Mouse (Mus musculus) intestine, embryonic 15.5 days (tissue): Measurements from ENCODE around the gene Lhx3. TPM values are rescaled to one million over a fixed set of nuclear protein-coding genes. Genes with fewer than 3 reads are reported as not detected.

ENCODE experiments used
- ATAC-seq: fragments of 200-750 bp; cut with Nextera tagmentation; 2 replicates; pipeline ENCODE4 v1.8.0; 2017; ENCODE audit warnings: moderate TSS enrichment, moderate library complexity
- H3K27ac ChIP-seq: fragments of 300-500 bp; sonication (generic); 2 replicates; pipeline ENCODE4 v1.5.1; 2015; ENCODE audit warnings: mild to moderate bottlenecking, inconsistent platforms
- H3K27me3 ChIP-seq: fragments of 300-500 bp; sonication (generic); replicated peaks from 2 replicates; pipeline ENCODE4 v1.6.1; 2015; ENCODE audit warnings: inconsistent platforms
- H3K36me3 ChIP-seq: fragments of 300-500 bp; sonication (generic); 2 replicates; pipeline ENCODE4 v1.6.1; 2015; ENCODE audit warnings: inconsistent platforms
- H3K4me1 ChIP-seq: fragments of 300-500 bp; sonication (generic); replicated peaks from 2 replicates; pipeline ENCODE4 v1.6.1; 2015; ENCODE audit warnings: inconsistent platforms
- H3K4me2 ChIP-seq: fragments of 300-500 bp; sonication (generic); replicated peaks from 2 replicates; pipeline ENCODE4 v1.6.1; 2015; ENCODE audit warnings: mild to moderate bottlenecking, inconsistent platforms
- H3K4me3 ChIP-seq: fragments of 300-500 bp; sonication (generic); replicated peaks from 2 replicates; pipeline ENCODE4 v1.5.1; 2015; ENCODE audit warnings: inconsistent platforms
- H3K9ac ChIP-seq: fragments of 300-500 bp; sonication (generic); 2 replicates; pipeline ENCODE4 v1.6.1; 2015; ENCODE audit warnings: inconsistent platforms
- H3K9me3 ChIP-seq: fragments of 300-500 bp; sonication (generic); 2 replicates; pipeline ENCODE4 v1.6.1; 2016; ENCODE audit warnings: inconsistent platforms
- WGBS: fragments of 180-500 bp; shearing (Covaris S2); methylation state at CpG from one replicate; pipeline ENCODE4 v1.1.7; 2015; 5-methylcytosine and 5-hydroxymethylcytosine counted together
- polyA plus RNA-seq: library from polyadenylated mRNA; unstranded; fragments of >200 nt; fragmentation: Nextera tagmentation; extraction: Ambion mirVana; gene quantifications from 2 replicates; pipeline ENCODE4 v1.2.1, GENCODE M21; 2015

The Lhx3 gene
- polyA plus RNA-seq, 1 experiment from 2014 or later, result not detected

DNA sequence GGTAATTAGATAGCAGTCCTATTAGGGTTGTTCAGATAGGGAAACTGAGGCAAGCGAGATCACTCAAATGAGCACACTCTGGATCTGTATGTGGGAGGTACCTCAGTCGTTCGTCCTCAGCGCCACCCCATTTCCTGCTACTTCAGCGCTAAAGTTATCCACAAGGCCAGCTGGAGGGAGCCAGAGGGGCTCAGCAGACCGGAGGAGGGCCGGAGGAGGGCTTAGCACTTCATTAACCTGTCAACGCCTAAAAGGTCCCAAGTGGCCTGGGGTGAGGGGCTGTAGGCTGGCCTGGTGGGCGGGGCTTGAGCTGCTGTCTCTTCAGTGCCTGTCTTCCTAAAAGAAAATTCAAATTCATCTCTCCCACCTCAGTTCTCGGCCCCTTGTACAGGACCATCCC lies 9.6 kb downstream of the Lhx3 start:
- Histone ChIP-seq H3K27me3 (peaks cover 90% of the 10 kb centered on the region), H3K4me1 (0 out of 2 replicates have a peak, but pooled peaks cover 10% of the 10 kb centered on the region), H3K36me3 (no peaks in the 10 kb centered on the region), H3K27ac (no peak overlapping the region), H3K9ac (no peak overlapping the region), H3K4me2 (peak overlapping the region; percentile 19; the same call in 1 of the 2 replicates), H3K9me3 (no peaks in the 10 kb centered on the region), H3K4me3 (no peak overlapping the region)
- no peak for ATAC-seq
- 1% methylated on average over 10 of the region's 10 CpGs for WGBS

DNA sequence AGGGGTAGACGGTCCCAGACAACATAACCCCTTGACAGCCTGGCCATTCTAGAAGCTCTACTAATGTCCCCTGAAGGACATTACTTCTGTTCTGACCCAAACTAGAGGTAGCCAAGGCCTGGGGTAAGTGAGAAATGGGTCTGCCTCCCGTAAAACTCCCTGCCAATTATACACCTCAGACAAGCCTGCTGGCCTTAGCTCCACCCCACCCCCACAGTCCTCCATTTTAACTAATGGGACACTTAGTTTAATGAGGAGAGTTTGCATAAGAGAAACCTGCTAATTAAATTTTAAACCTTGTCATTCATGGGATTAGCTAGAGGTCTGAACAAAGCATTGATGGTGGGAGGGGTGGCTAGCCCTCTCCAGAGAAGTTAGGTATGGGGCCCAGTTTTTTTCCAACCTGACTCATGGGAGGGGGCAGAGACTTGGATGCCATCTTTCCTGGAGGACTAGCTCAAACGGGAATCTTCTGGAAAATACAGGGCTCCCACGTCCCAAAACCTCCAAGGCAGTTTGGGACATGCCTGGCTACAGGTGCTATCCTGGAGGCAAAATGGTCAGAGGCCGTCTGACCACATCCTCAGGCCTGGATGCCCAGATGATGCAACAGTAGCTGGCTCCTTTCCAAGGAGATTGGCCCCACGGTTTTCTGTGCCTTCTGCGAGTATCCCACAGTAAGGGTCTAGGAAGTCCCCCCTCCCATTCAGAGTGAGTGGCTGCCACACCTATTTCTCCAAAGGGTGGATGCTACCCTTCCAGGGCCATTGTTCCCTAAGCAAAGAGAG lies 13.3 kb downstream of the Lhx3 start:
- H3K4me1 ChIP-seq, result 0 out of 2 replicates have a peak, but pooled peaks cover 5% of the 10 kb centered on the region
- no peak for ATAC-seq
- H3K27ac ChIP-seq, result no peak overlapping the region
- H3K27me3 ChIP-seq, result peaks cover 79% of the 10 kb centered on the region
- no peak overlapping the region for H3K9ac ChIP-seq
- no peaks in the 10 kb centered on the region for H3K36me3 ChIP-seq
- 39% methylated on average over 7 of the region's 7 CpGs for WGBS
- H3K4me3 ChIP-seq, result no peak overlapping the region
- H3K4me2 ChIP-seq, result no peak overlapping the region
- H3K9me3 ChIP-seq, result no peaks in the 10 kb centered on the region

- H3K27ac ChIP-seq, result no peak overlapping the region
- H3K9me3 ChIP-seq, result no peaks in the 10 kb centered on the region
- ATAC-seq, result peak; percentile 53
- peaks cover 32% of the 10 kb centered on the region for H3K27me3 ChIP-seq
- H3K9ac ChIP-seq, result no peak overlapping the region
- no peak overlapping the region for H3K4me2 ChIP-seq
- H3K4me1 ChIP-seq, result 0 out of 2 replicates have a peak, but pooled peaks cover 3% of the 10 kb centered on the region
- WGBS, result 64% methylated on average over 5 of the region's 5 CpGs
- H3K4me3 ChIP-seq, result no peak overlapping the region
- H3K36me3 ChIP-seq, result no peaks in the 10 kb centered on the region
Measured at GRCm38 (mm10) chr2:26188517-26188916, 19.6 kb downstream of the Lhx3 start.

- Histone ChIP-seq H3K4me3 (no peak overlapping the region), H3K9ac (no peak overlapping the region), H3K4me2 (no peak overlapping the region), H3K36me3 (no peaks in the 10 kb centered on the region), H3K27me3 (peaks cover under 1% of the 10 kb centered on the region), H3K9me3 (no peaks in the 10 kb centered on the region), H3K4me1 (0 out of 2 replicates have a peak, but pooled peaks cover 3% of the 10 kb centered on the region), H3K27ac (no peak overlapping the region)
- ATAC-seq, result no peak
- 37% methylated on average over 3 of the region's 3 CpGs for WGBS
Measured at GRCm38 (mm10) chr2:26184352-26184751, 23.7 kb downstream of the Lhx3 start.

DNA sequence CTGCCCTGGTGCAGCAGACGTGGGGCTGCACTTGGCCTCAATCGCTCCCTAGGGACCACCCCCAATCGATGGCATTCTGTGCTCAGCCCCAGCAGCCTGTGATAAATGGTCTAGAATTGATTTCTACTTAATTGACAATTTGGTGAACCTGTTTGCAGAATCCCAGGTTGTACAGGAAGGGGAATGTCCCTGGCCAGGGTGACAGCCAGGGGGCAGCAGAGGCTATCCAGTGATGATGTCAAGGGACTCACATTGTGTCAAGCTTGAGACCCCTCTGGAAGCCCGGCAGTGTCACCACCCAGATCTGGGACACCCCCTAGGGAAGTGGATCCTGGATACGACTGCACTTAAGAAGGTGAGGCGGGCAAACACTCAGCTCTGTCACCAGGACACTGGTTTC lies 25.4 kb downstream of the Lhx3 start:
- H3K9me3 ChIP-seq, result no peaks in the 10 kb centered on the region
- no peak overlapping the region for H3K9ac ChIP-seq
- no peak overlapping the region for H3K27ac ChIP-seq
- no peak overlapping the region for H3K4me2 ChIP-seq
- no peak for ATAC-seq
- H3K4me3 ChIP-seq, result no peak overlapping the region
- no peaks in the 10 kb centered on the region for H3K4me1 ChIP-seq
- 18% methylated on average over 6 of the region's 6 CpGs for WGBS
- no peaks in the 10 kb centered on the region; the same call in none of the 2 replicates for H3K27me3 ChIP-seq
- H3K36me3 ChIP-seq, result no peaks in the 10 kb centered on the region

- Histone ChIP-seq H3K4me1 (no peaks in the 10 kb centered on the region), H3K4me3 (no peak overlapping the region), H3K36me3 (no peaks in the 10 kb centered on the region), H3K9me3 (no peaks in the 10 kb centered on the region), H3K27me3 (no peaks in the 10 kb centered on the region; the same call in 1 of the 2 replicates), H3K4me2 (no peak overlapping the region), H3K9ac (no peak overlapping the region), H3K27ac (no peak overlapping the region)
- ATAC-seq, result no peak
- 33% methylated on average over 2 of the region's 2 CpGs for WGBS
Measured at GRCm38 (mm10) chr2:26177189-26177588, 30.9 kb downstream of the Lhx3 start.

- WGBS, result 61% methylated on average over 5 of the region's 5 CpGs
- ATAC-seq, result no peak
- H3K9me3 ChIP-seq, result no peaks in the 10 kb centered on the region
Measured at GRCm38 (mm10) chr2:26176731-26177130, 31.4 kb downstream of the Lhx3 start.

DNA sequence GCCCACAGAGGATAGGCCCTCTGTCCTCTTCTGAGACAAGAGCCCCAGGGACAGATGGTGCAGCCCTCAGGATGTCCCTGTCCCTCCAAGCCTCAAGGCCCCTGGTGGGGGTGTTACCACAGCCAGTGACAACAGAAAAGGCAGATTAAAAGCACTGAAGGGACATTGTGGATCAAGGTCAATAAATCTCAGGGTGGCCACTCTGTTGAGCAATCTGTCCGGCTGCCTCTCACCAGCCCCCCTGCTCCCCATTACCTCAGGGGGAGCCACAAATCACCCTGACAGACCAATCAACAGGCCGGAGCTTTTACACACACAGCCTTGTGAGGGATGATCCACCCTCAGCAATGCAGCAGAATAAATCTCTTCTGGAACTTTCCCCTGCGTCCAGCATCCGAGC lies 32.9 kb downstream of the Lhx3 start:
- 13% methylated on average over 4 of the region's 4 CpGs for WGBS
- Histone ChIP-seq H3K4me2 (no peak overlapping the region), H3K27me3 (no peaks in the 10 kb centered on the region), H3K27ac (no peak overlapping the region), H3K36me3 (no peaks in the 10 kb centered on the region), H3K9ac (no peak overlapping the region), H3K4me3 (no peak overlapping the region), H3K4me1 (no peaks in the 10 kb centered on the region), H3K9me3 (no peaks in the 10 kb centered on the region)
- no peak for ATAC-seq

More at GRCm38 (mm10) chr2:26176731-26177130, 31.4 kb downstream of the Lhx3 start:
- H3K27me3 ChIP-seq, result no peaks in the 10 kb centered on the region
- no peak overlapping the region for H3K27ac ChIP-seq
- H3K4me2 ChIP-seq, result no peak overlapping the region
- H3K36me3 ChIP-seq, result no peaks in the 10 kb centered on the region
- H3K9ac ChIP-seq, result no peak overlapping the region
- no peak overlapping the region for H3K4me3 ChIP-seq
- no peaks in the 10 kb centered on the region for H3K4me1 ChIP-seq

DNA sequence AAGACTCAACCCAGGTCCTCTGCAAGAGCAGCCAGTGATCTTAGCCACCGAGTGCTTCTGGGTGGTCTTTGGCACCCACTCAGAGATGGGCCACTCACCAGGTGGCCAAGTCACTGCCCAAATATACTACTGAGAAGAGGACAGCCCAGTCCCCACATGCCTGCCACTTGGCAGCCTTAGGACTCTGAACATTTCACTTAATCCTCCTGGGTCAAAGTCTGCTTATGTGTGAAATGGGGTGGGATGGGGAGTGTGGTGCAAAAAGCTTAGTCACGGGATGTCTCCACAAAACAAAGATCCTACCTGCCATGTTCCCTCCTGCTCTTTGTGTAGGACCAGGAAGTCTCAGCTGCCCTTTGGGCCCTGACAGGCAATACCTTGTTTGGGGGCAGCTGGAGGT lies 35.9 kb downstream of the Lhx3 start:
- no peaks in the 10 kb centered on the region for H3K27me3 ChIP-seq
- no peaks in the 10 kb centered on the region for H3K9me3 ChIP-seq
- 72% methylated on average over 2 of the region's 2 CpGs for WGBS
- H3K4me3 ChIP-seq, result no peak overlapping the region
- peaks cover 7% of the 10 kb centered on the region; the same call in 1 of the 2 replicates for H3K4me1 ChIP-seq
- no peak overlapping the region for H3K4me2 ChIP-seq
- no peak overlapping the region for H3K27ac ChIP-seq
- H3K36me3 ChIP-seq, result no peaks in the 10 kb centered on the region
- ATAC-seq, result peak; percentile 74
- no peak overlapping the region for H3K9ac ChIP-seq

DNA sequence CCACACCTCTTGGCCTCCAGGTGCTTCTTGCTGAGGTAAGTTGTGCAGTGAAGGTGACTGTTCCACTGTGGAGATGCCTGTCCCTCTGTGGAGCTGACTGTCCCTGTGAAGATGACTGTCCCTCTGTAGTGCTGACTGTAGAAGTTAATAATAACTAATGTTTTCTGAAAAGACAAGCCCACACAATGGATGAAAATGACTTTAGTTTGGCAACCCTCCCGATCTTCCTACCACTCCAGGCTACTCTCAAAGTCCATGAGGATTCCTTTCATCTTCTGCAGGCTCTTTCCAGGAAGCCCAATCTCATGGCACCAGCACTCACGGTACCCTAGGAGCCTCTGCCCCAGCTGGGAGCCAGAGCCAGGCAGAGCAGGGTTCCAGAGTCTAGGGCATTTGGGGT lies 37.7 kb downstream of the Lhx3 start:
- Histone ChIP-seq H3K4me3 (no peak overlapping the region), H3K9me3 (no peaks in the 10 kb centered on the region), H3K4me2 (no peak overlapping the region), H3K27ac (no peak overlapping the region), H3K9ac (no peak overlapping the region), H3K27me3 (no peaks in the 10 kb centered on the region), H3K36me3 (no peaks in the 10 kb centered on the region), H3K4me1 (peaks cover 7% of the 10 kb centered on the region; the same call in 1 of the 2 replicates)
- 45% methylated on average over 2 of the region's 2 CpGs for WGBS
- no peak for ATAC-seq

DNA sequence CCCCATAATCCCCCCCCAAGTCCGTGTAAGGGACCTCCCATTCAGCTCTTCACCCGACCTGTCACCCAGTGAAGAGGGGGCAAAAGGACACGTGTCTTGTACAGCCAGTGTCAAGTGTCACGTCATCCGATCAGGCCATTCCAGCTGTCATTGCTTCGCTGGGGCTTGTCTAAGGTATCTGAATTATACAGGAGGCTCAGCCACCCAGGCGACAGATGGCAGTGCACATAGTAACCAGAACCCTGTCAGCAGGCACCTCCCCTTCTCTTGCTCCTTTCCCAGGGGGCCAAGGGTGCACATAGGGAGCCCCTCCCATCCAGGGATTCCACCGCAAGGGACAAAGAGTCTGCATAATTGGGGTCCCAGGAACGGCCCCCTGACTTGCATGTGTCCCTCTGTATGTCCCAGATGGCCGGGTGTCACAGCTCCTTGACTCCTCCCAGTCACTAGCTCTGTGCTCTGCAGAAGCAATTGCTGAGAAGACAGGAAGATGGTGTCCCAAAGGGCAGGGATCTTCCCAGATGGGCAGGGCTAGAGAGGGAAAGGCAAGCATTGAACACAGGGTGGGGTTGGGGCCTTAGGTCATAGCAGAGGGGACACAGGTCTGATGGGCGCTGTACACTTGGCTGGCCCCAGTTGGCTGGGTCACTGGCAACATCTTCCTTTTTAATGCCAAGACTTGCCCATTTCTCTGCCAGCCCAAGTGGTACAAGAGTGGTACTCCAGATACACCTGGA lies 39.1 kb downstream of the Lhx3 start:
- no peaks in the 10 kb centered on the region for H3K27me3 ChIP-seq

DNA sequence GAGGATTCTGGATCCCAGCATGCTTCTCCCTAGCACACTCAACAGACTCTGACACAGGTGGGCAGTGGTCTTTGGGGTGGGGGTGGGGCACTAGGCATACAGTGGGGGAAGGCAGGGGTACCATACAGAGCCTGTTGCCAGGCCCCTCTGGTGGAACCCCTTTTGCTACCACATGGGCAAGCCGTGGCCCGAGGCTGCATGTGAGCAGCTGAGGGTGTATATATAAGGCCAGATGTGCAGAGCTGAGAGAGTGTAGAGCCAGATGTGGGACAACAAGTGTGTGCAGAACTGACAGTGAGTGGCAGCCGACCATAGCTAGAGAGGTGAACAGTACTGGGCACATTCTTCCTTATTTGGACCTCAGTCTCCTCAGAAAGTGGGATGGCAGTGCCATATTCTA lies 41.2 kb downstream of the Lhx3 start:
- no peaks in the 10 kb centered on the region for H3K36me3 ChIP-seq

More for the DNA sequence above, 39.1 kb downstream of the Lhx3 start:
- Histone ChIP-seq H3K4me1 (peaks cover 7% of the 10 kb centered on the region; the same call in 1 of the 2 replicates), H3K9me3 (no peaks in the 10 kb centered on the region), H3K36me3 (no peaks in the 10 kb centered on the region), H3K4me3 (no peak overlapping the region), H3K4me2 (no peak overlapping the region), H3K27ac (no peak overlapping the region), H3K9ac (no peak overlapping the region)
- ATAC-seq, result peak; percentile 20; the same call in 1 of the 2 replicates
- WGBS, result 34% methylated on average over 11 of the region's 11 CpGs

More for the DNA sequence above, 41.2 kb downstream of the Lhx3 start:
- no peak overlapping the region for H3K9ac ChIP-seq
- no peak overlapping the region for H3K4me2 ChIP-seq
- H3K27ac ChIP-seq, result no peak overlapping the region
- no peak for ATAC-seq
- no peaks in the 10 kb centered on the region for H3K9me3 ChIP-seq
- peaks cover 7% of the 10 kb centered on the region; the same call in 1 of the 2 replicates for H3K4me1 ChIP-seq
- no peak overlapping the region for H3K4me3 ChIP-seq
- WGBS, result 83% methylated on average over 3 of the region's 3 CpGs
- no peaks in the 10 kb centered on the region for H3K27me3 ChIP-seq
